Mouse (Mus musculus): ENCODE results near the gene Serinc3. TPM values are rescaled to one million over a fixed set of nuclear protein-coding genes. Genes with fewer than 3 reads are reported as not detected.
"Not testable (repeated sequence)": the region's sequence is repeated elsewhere in the genome, so short reads cannot be mapped to it uniquely, and the experiment has no call there.

The Serinc3 gene
- polyA plus RNA-seq, 1 experiment from 2014 or later = 51.1 TPM

- peaks cover 39% of the 10 kb centered on the region for H3K4me1 ChIP-seq
- 66% methylated on average over 5 of the region's 5 CpGs for WGBS
- H3K4me3 ChIP-seq = no peak overlapping the region
These were observed 15.3 kb upstream of the Serinc3 start for GRCm38 (mm10) chr2:163660103-163660701.

GRCm38 (mm10) chr2:163659431-163659830 is 14.5 kb upstream of the Serinc3 start:
- no peaks in the 10 kb centered on the region for H3K27me3 ChIP-seq (ENCODE audit: insufficient read depth, poor library complexity, severe bottlenecking)
- H3K36me3 ChIP-seq = 0 out of 2 replicates have a peak, but pooled peaks cover 2% of the 10 kb centered on the region
- H3K27ac ChIP-seq = peak overlapping the region; percentile 93
- 78% methylated on average over 12 of the region's 12 CpGs for WGBS
- DNase-seq (ENCODE audit: low spot score) = no peak
- H3K4me1 ChIP-seq = peaks cover 37% of the 10 kb centered on the region
- peak overlapping the region; percentile 77 for H3K4me3 ChIP-seq
- H3K9me3 ChIP-seq = no peaks in the 10 kb centered on the region

More at GRCm38 (mm10) chr2:163660103-163660701, 15.3 kb upstream of the Serinc3 start:
- 0 out of 2 replicates have a peak, but pooled peaks cover 2% of the 10 kb centered on the region for H3K36me3 ChIP-seq
- no peaks in the 10 kb centered on the region for H3K27me3 ChIP-seq (ENCODE audit: insufficient read depth, poor library complexity, severe bottlenecking)
- no peaks in the 10 kb centered on the region for H3K9me3 ChIP-seq
- no peak for DNase-seq (ENCODE audit: low spot score)
- H3K27ac ChIP-seq = 0 out of 2 replicates have a peak overlapping the region, but pooled peaks have one; percentile 31

GRCm38 (mm10) chr2:163658941-163659340 is 14.0 kb upstream of the Serinc3 start:
- H3K27ac ChIP-seq = peak overlapping the region; percentile 93
- no peak for DNase-seq (ENCODE audit: low spot score)
- H3K27me3 ChIP-seq (ENCODE audit: insufficient read depth, poor library complexity, severe bottlenecking) = no peaks in the 10 kb centered on the region
- peak overlapping the region; percentile 77 for H3K4me3 ChIP-seq
- H3K4me1 ChIP-seq = peaks cover 32% of the 10 kb centered on the region
- 0 out of 2 replicates have a peak, but pooled peaks cover 2% of the 10 kb centered on the region for H3K36me3 ChIP-seq
- H3K9me3 ChIP-seq = no peaks in the 10 kb centered on the region
- WGBS = 1% methylated on average over 8 of the region's 8 CpGs

- DNase-seq (ENCODE audit: low spot score) = peak; percentile 94
- H3K27me3 ChIP-seq (ENCODE audit: insufficient read depth, poor library complexity, severe bottlenecking) = no peaks in the 10 kb centered on the region
- no peaks in the 10 kb centered on the region for H3K9me3 ChIP-seq
- H3K4me3 ChIP-seq = peak within 1 kb of the TSS; percentile 77
- no peaks in the 10 kb centered on the region for H3K36me3 ChIP-seq
- under 1% methylated on average over 71 of the region's 71 CpGs for WGBS
- H3K27ac ChIP-seq = peak within 1 kb of the TSS; percentile 93
- H3K4me1 ChIP-seq = peaks cover 30% of the 10 kb centered on the region
These were observed 13.3 kb upstream of the Serinc3 start, which contains the start of gene Pkig for GRCm38 (mm10) chr2:163657975-163658886. Gene Pkig (plus strand): TSS chr2:163658386.

GRCm38 (mm10) chr2:163657486-163657885 is 12.6 kb upstream of the Serinc3 start:
- Histone ChIP-seq H3K36me3 (no peaks in the 10 kb centered on the region), H3K4me1 (peaks cover 30% of the 10 kb centered on the region), H3K9me3 (no peaks in the 10 kb centered on the region), H3K27me3 (ENCODE audit: insufficient read depth, poor library complexity, severe bottlenecking) (no peaks in the 10 kb centered on the region), H3K27ac (no peak overlapping the region), H3K4me3 (no peak overlapping the region; the same call in 1 of the 2 replicates)
- WGBS = 84% methylated on average over 2 of the region's 2 CpGs
- no peak for DNase-seq (ENCODE audit: low spot score)

- H3K9me3 ChIP-seq; H3K27me3 ChIP-seq (ENCODE audit: insufficient read depth, poor library complexity, severe bottlenecking); H3K27ac ChIP-seq; H3K36me3 ChIP-seq; DNase-seq (ENCODE audit: low spot score); H3K4me3 ChIP-seq: not testable (repeated sequence)
- WGBS = 95% methylated on average over 9 of the region's 12 CpGs
- peaks cover 15% of the 10 kb centered on the region for H3K4me1 ChIP-seq
These were observed 10.8 kb upstream of the Serinc3 start for GRCm38 (mm10) chr2:163655699-163656098.

GRCm38 (mm10) chr2:163646461-163647080 is 1.6 kb upstream of the Serinc3 start:
- 85% methylated on average over 5 of the region's 5 CpGs for WGBS
- no peak overlapping the region for H3K4me3 ChIP-seq
- peaks cover 4% of the 10 kb centered on the region; the same call in 1 of the 2 replicates for H3K36me3 ChIP-seq
- no peak overlapping the region for H3K27ac ChIP-seq
- peaks cover 6% of the 10 kb centered on the region; the same call in 1 of the 2 replicates for H3K9me3 ChIP-seq
- H3K27me3 ChIP-seq (ENCODE audit: insufficient read depth, poor library complexity, severe bottlenecking) = no peaks in the 10 kb centered on the region
- peaks cover 30% of the 10 kb centered on the region for H3K4me1 ChIP-seq
- DNase-seq (ENCODE audit: low spot score) = no peak

GRCm38 (mm10) chr2:163645700-163646460 is 949 bp upstream of the Serinc3 start:
- Histone ChIP-seq H3K36me3 (peaks cover 7% of the 10 kb centered on the region; the same call in 1 of the 2 replicates), H3K4me3 (peak overlapping the region; percentile 97; the same call in 1 of the 2 replicates), H3K4me1 (peaks cover 36% of the 10 kb centered on the region), H3K9me3 (peaks cover 6% of the 10 kb centered on the region; the same call in 1 of the 2 replicates), H3K27me3 (ENCODE audit: insufficient read depth, poor library complexity, severe bottlenecking) (no peaks in the 10 kb centered on the region), H3K27ac (peak overlapping the region; percentile 99)
- 68% methylated on average over 11 of the region's 11 CpGs for WGBS
- DNase-seq (ENCODE audit: low spot score) = no peak

- 15% methylated on average over 4 of the region's 4 CpGs for WGBS
- Histone ChIP-seq H3K4me1 (peaks cover 54% of the 10 kb centered on the region), H3K36me3 (peaks cover 12% of the 10 kb centered on the region; the same call in 1 of the 2 replicates)
These were observed 884 bp downstream of the Serinc3 start for GRCm38 (mm10) chr2:163644047-163644446.

GRCm38 (mm10) chr2:163643576-163643971 is 1.4 kb downstream of the Serinc3 start:
- Histone ChIP-seq H3K27ac (peak overlapping the region; percentile 99), H3K27me3 (ENCODE audit: insufficient read depth, poor library complexity, severe bottlenecking) (no peaks in the 10 kb centered on the region), H3K9me3 (no peaks in the 10 kb centered on the region), H3K36me3 (peaks cover 12% of the 10 kb centered on the region; the same call in 1 of the 2 replicates), H3K4me3 (peak overlapping the region; percentile 97), H3K4me1 (peaks cover 58% of the 10 kb centered on the region)
- no peak for DNase-seq (ENCODE audit: low spot score)
- 44% methylated on average over 2 of the region's 2 CpGs for WGBS

More at GRCm38 (mm10) chr2:163644047-163644446, 884 bp downstream of the Serinc3 start:
- Histone ChIP-seq H3K9me3 (no peaks in the 10 kb centered on the region), H3K27me3 (ENCODE audit: insufficient read depth, poor library complexity, severe bottlenecking) (no peaks in the 10 kb centered on the region), H3K4me3 (peak overlapping the region; percentile 97), H3K27ac (peak overlapping the region; percentile 99)
- DNase-seq (ENCODE audit: low spot score) = no peak

- Histone ChIP-seq H3K4me1 (peaks cover 64% of the 10 kb centered on the region), H3K27ac (peak overlapping the region; percentile 99), H3K9me3 (no peaks in the 10 kb centered on the region), H3K4me3 (peak overlapping the region; percentile 97), H3K36me3 (peaks cover 12% of the 10 kb centered on the region; the same call in 1 of the 2 replicates), H3K27me3 (ENCODE audit: insufficient read depth, poor library complexity, severe bottlenecking) (no peaks in the 10 kb centered on the region)
- WGBS = 86% methylated on average over 30 of the region's 30 CpGs
- peak; percentile 90 for DNase-seq (ENCODE audit: low spot score)
These were observed 2.0 kb downstream of the Serinc3 start for GRCm38 (mm10) chr2:163642685-163643575.
